Mouse (Mus musculus): Measurements from ENCODE around the gene Kidins220. TPM values are rescaled to one million over a fixed set of nuclear protein-coding genes. Genes with fewer than 3 reads are reported as not detected.

Gene Kidins220
- polyA plus RNA-seq, 1 experiment from 2014 or later, result 23.7 TPM

DNA sequence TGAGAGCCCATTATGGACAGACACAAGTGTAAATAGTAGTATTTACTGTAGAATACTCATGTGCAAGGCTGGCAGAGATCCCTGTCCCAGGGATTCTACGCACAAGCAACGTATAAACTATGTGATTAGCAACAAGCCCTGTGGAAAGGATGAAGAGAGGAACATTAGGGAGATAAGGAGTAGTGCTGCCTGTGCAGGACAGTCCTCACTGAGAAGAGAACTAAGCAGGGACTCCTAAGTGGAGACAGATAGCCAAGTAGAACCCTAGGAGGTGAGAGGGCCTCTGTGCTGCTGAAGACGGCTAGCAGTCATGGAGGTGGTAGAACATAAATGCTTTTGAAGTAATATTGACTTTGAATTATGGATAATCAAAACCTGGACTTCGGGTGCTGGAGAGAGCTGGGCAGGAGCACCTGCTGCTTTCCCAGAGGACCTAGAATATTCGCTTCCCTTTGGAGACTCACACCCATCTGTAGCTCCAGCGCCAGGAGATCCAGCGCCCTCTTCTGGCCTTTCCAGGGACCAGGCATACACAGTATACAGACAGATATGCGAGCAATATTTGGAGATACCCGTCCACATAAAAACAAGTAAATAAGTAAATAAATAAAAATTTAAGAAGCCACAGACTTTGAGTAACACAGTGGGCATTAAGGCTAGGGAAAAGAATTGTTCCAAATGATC, 50.3 kb downstream of the Kidins220 start:
- Histone ChIP-seq H3K27ac (ENCODE audit: low read depth, low read length) (no peak overlapping the region), H3K4me2 (no peak overlapping the region), H3K36me3 (ENCODE audit: control insufficient read depth, insufficient read depth, low read length) (no peaks in the 10 kb centered on the region), H3K27me3 (replicated peaks; ENCODE audit: control insufficient read depth, insufficient read depth, low read length) (no peaks in the 10 kb centered on the region), H3K4me3 (ENCODE audit: low read depth, low read length) (no peak overlapping the region), H3K9ac (ENCODE audit: low read depth, low read length) (no peak overlapping the region), H3K9me3 (ENCODE audit: control insufficient read depth, low read length) (no peaks in the 10 kb centered on the region), H3K4me1 (replicated peaks; ENCODE audit: control insufficient read depth, insufficient read depth, low read length) (no peaks in the 10 kb centered on the region)
- WGBS, result 66% methylated on average over 9 of the region's 9 CpGs
- ATAC-seq (replicated peaks; ENCODE audit: low FRiP score) (no peak), DNase-seq (ENCODE audit: low spot score) (no peak)

DNA sequence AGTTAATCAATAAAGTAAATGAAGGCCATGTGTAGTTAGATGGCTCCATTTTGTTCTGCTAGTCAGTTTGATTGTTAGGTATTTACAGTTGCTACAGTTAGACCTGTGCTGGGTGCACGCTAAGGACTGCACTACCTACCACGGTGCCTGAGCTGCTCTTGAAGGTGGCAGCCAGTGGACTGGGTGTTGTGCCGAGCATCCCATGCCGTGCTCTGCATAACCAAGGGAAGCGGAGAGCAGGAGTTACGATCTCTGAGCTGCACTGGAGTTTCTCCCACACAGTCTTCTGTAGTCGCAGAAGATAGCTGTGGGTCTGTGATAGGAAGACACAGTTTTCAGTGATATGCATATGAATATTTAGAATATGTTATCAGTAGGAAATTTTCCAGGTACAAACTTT, 51.6 kb downstream of the Kidins220 start:
- no peaks in the 10 kb centered on the region for H3K9me3 ChIP-seq (ENCODE audit: control insufficient read depth, low read length)
- no peaks in the 10 kb centered on the region for H3K36me3 ChIP-seq (ENCODE audit: control insufficient read depth, insufficient read depth, low read length)
- no peak overlapping the region for H3K4me3 ChIP-seq (ENCODE audit: low read depth, low read length)
- H3K27ac ChIP-seq (ENCODE audit: low read depth, low read length), result no peak overlapping the region
- 85% methylated on average over 7 of the region's 7 CpGs for WGBS
- DNase-seq (ENCODE audit: low spot score) (no peak), ATAC-seq (replicated peaks; ENCODE audit: low FRiP score) (no peak)
- no peaks in the 10 kb centered on the region for H3K27me3 ChIP-seq (replicated peaks; ENCODE audit: control insufficient read depth, insufficient read depth, low read length)
- H3K4me2 ChIP-seq, result no peak overlapping the region
- no peaks in the 10 kb centered on the region for H3K4me1 ChIP-seq (replicated peaks; ENCODE audit: control insufficient read depth, insufficient read depth, low read length)
- no peak overlapping the region for H3K9ac ChIP-seq (ENCODE audit: low read depth, low read length)

DNA sequence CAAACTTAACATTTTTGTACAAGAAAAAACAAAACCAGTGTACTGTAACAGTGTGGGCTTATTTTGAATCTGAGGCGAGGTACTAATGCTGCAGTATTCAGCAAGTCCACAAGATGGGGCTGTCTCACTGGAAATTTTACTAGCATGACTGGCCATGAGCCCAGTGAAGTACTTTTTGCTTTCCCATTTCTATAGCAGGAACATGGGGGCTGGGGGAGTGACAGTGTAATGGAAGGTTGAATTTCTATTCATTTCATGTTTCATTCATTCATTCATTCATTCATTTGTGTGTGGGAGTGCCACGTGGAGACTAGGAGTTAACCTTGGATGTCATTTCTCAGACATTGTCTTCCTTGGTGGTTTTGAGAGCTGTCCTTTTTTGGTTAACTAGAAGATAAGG, 52.7 kb downstream of the Kidins220 start:
- H3K4me1 ChIP-seq (replicated peaks; ENCODE audit: control insufficient read depth, insufficient read depth, low read length), result no peaks in the 10 kb centered on the region
- H3K9ac ChIP-seq (ENCODE audit: low read depth, low read length), result no peak overlapping the region
- DNase-seq (ENCODE audit: low spot score), result no peak
- no peak overlapping the region for H3K4me3 ChIP-seq (ENCODE audit: low read depth, low read length)
- H3K9me3 ChIP-seq (ENCODE audit: control insufficient read depth, low read length), result no peaks in the 10 kb centered on the region
- ATAC-seq (replicated peaks; ENCODE audit: low FRiP score), result no peak; the same call in 1 of the 2 replicates
- no peak overlapping the region for H3K4me2 ChIP-seq
- H3K27ac ChIP-seq (ENCODE audit: low read depth, low read length), result no peak overlapping the region
- no peaks in the 10 kb centered on the region for H3K36me3 ChIP-seq (ENCODE audit: control insufficient read depth, insufficient read depth, low read length)
- no peaks in the 10 kb centered on the region for H3K27me3 ChIP-seq (replicated peaks; ENCODE audit: control insufficient read depth, insufficient read depth, low read length)
- 39% methylated on average over 2 of the region's 2 CpGs for WGBS

DNA sequence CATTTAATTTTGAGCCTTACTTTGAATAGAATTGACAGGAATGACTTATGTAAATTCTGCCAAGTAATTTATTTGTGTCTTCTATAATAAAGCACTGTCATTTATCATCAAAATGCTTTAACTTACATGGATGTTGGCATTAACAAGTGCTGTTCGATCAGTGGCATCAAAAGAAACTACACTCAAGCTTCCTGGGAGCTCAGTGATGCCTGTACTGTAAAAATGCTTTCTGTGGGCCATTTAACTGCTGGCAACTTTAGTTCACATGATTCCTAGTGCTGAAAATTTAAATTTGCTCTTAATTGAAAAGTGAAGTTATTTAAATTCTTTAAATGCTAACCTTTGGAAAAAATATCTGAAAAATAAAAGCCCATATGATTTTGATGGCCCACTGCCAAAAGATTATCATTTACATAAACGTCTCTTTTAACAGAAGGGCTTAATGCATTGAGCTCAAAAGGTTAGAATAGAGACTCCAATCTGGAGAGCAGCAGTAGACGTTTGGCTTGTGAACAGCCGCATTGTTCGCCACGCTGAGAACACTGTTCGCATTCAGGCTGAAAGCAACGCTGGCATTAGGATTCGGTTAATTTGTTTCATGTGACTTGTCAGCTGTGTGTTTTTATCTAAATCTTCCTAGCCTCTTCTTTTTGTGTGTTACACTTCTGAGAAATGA, 59.1 kb downstream of the Kidins220 start:
- no peak overlapping the region for H3K9ac ChIP-seq (ENCODE audit: low read depth, low read length)
- WGBS, result 79% methylated on average over 9 of the region's 9 CpGs
- H3K27me3 ChIP-seq (replicated peaks; ENCODE audit: control insufficient read depth, insufficient read depth, low read length), result no peaks in the 10 kb centered on the region
- H3K4me1 ChIP-seq (replicated peaks; ENCODE audit: control insufficient read depth, insufficient read depth, low read length), result no peaks in the 10 kb centered on the region
- DNase-seq (ENCODE audit: low spot score) (no peak), ATAC-seq (replicated peaks; ENCODE audit: low FRiP score) (no peak)
- H3K4me3 ChIP-seq (ENCODE audit: low read depth, low read length), result no peak overlapping the region
- 0 out of 2 replicates have a peak, but pooled peaks cover 3% of the 10 kb centered on the region for H3K36me3 ChIP-seq (ENCODE audit: control insufficient read depth, insufficient read depth, low read length)
- no peak overlapping the region for H3K27ac ChIP-seq (ENCODE audit: low read depth, low read length)
- no peaks in the 10 kb centered on the region for H3K9me3 ChIP-seq (ENCODE audit: control insufficient read depth, low read length)
- no peak overlapping the region for H3K4me2 ChIP-seq

DNA sequence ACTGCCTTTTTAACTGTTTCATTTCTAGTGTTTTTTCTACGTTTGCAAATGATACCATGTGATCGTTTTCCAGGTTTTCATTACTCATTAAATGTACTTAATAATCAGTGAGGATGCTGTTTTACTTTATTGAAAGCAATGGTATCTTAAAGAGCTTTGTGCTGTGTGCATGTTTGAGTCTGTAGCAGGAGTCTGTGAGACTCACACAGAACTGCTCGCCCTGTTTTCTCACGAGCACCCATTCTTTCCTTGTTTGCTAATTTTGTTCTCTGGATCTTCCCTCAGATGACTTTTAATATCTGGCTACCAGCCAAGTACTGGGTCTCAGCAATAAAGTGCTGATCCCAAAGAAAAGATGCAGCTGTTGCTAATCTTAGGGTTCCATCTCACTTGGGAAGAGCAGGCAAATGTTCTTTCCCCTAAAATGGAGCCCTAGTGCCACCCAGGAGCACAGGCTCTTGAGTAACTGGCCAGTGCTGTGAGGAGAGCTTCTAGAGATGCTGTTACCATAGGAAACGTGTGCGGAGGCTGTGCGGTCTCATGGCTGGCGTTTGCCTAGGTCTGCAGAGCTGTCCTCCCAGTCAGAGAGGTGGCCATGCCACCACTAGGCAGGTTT, 59.7 kb downstream of the Kidins220 start:
- 82% methylated on average over 8 of the region's 8 CpGs for WGBS
- Histone ChIP-seq H3K27ac (ENCODE audit: low read depth, low read length) (no peak overlapping the region), H3K4me1 (replicated peaks; ENCODE audit: control insufficient read depth, insufficient read depth, low read length) (no peaks in the 10 kb centered on the region), H3K9me3 (ENCODE audit: control insufficient read depth, low read length) (no peaks in the 10 kb centered on the region), H3K9ac (ENCODE audit: low read depth, low read length) (no peak overlapping the region), H3K27me3 (replicated peaks; ENCODE audit: control insufficient read depth, insufficient read depth, low read length) (no peaks in the 10 kb centered on the region), H3K4me2 (no peak overlapping the region), H3K36me3 (ENCODE audit: control insufficient read depth, insufficient read depth, low read length) (0 out of 2 replicates have a peak, but pooled peaks cover 3% of the 10 kb centered on the region), H3K4me3 (ENCODE audit: low read depth, low read length) (no peak overlapping the region)
- DNase-seq (ENCODE audit: low spot score), result no peak
- ATAC-seq (replicated peaks; ENCODE audit: low FRiP score), result no peak

DNA sequence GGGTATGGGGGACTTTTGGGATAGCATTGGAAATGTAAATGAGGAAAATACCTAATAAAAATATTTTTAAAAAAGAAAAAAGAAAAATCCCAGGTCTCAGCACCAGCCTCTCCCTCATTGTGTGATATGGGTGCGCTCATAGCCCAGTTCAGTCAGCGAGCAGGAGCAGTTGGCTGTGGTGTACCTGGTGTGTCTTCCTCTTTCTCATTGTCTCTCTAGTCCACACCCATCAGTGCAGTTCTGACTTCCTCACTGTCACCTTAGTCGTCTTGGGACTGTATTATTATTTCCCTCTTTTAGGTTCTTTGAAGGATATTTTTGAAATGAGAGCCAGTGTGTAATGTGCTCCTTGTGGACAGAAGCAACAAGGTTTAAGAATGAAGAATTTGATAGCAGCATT, 61.3 kb downstream of the Kidins220 start:
- no peaks in the 10 kb centered on the region for H3K27me3 ChIP-seq (replicated peaks; ENCODE audit: control insufficient read depth, insufficient read depth, low read length)
- no peak overlapping the region for H3K9ac ChIP-seq (ENCODE audit: low read depth, low read length)
- no peaks in the 10 kb centered on the region for H3K9me3 ChIP-seq (ENCODE audit: control insufficient read depth, low read length)
- H3K4me3 ChIP-seq (ENCODE audit: low read depth, low read length), result no peak overlapping the region
- ATAC-seq (replicated peaks; ENCODE audit: low FRiP score) (no peak), DNase-seq (ENCODE audit: low spot score) (no peak)
- WGBS, result 77% methylated on average over 3 of the region's 3 CpGs
- no peak overlapping the region for H3K4me2 ChIP-seq
- 0 out of 2 replicates have a peak, but pooled peaks cover 5% of the 10 kb centered on the region for H3K36me3 ChIP-seq (ENCODE audit: control insufficient read depth, insufficient read depth, low read length)
- H3K4me1 ChIP-seq (replicated peaks; ENCODE audit: control insufficient read depth, insufficient read depth, low read length), result no peaks in the 10 kb centered on the region
- no peak overlapping the region for H3K27ac ChIP-seq (ENCODE audit: low read depth, low read length)

DNA sequence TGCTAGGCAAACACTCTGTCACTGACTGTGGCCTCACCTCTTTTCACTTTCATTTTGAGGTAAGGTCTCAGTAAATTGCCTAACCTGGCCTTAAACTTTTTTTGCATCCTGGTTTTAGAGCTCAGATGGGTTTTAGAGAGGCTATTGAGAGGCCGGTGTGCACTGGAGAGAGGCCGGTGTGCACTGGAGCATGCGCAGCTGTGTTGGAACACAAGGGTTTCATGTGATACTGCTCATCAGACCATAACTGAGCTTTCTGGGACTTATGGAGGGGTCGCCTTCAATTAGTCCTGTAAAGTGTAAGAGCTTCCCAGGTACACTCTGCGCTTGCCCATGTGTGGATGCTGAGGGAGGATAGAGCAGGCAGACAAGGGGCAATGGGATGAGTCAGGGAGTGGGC, 62.5 kb downstream of the Kidins220 start:
- Histone ChIP-seq H3K9ac (ENCODE audit: low read depth, low read length) (no peak overlapping the region), H3K4me3 (ENCODE audit: low read depth, low read length) (no peak overlapping the region), H3K27ac (ENCODE audit: low read depth, low read length) (no peak overlapping the region), H3K4me1 (replicated peaks; ENCODE audit: control insufficient read depth, insufficient read depth, low read length) (no peaks in the 10 kb centered on the region), H3K36me3 (ENCODE audit: control insufficient read depth, insufficient read depth, low read length) (0 out of 2 replicates have a peak, but pooled peaks cover 5% of the 10 kb centered on the region), H3K27me3 (replicated peaks; ENCODE audit: control insufficient read depth, insufficient read depth, low read length) (no peaks in the 10 kb centered on the region), H3K4me2 (no peak overlapping the region), H3K9me3 (ENCODE audit: control insufficient read depth, low read length) (no peaks in the 10 kb centered on the region)
- WGBS, result 94% methylated on average over 5 of the region's 5 CpGs
- no peak for DNase-seq (ENCODE audit: low spot score)
- no peak for ATAC-seq (replicated peaks; ENCODE audit: low FRiP score)

DNA sequence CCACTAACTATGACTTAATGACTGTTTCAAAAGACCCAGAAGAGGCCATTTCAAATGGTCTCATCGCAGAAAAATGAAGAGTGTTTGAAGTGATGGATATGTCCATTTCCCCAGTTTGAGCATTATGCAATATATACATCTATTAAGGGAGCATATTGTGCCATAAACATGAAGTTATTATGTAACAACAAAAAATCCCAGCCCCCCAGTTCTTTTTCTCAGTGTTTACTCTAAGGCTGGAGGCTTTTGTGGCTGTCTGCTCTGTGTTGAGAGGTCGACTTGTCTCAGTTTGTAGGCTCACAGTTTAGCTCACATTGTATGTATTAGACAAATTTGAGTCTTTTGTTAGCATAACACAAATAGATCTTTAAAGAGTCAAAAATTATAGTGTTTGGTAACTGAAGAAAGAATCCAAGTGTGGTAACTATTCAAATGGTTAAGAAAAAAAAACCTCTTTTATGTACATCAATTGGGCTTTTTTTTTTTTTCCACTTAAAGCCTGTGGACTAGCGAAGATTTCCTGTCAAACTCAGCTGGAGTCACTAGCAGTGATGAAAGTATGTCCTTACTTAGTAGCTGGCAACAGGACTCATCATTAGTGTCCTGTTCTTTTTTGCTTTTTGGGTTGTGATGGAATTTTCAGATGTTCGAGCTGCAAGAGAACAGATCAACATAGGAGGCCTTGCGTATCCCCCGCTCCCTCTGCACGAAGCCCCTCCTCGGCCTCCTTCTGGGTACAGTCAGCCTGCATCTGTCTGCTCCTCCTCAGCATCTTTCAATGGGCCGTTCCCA, 63.2 kb downstream of the Kidins220 start:
- DNase-seq (ENCODE audit: low spot score), result no peak
- Histone ChIP-seq H3K4me1 (replicated peaks; ENCODE audit: control insufficient read depth, insufficient read depth, low read length) (no peaks in the 10 kb centered on the region), H3K27ac (ENCODE audit: low read depth, low read length) (no peak overlapping the region), H3K4me2 (no peak overlapping the region), H3K9me3 (ENCODE audit: control insufficient read depth, low read length) (no peaks in the 10 kb centered on the region), H3K27me3 (replicated peaks; ENCODE audit: control insufficient read depth, insufficient read depth, low read length) (no peaks in the 10 kb centered on the region), H3K36me3 (ENCODE audit: control insufficient read depth, insufficient read depth, low read length) (0 out of 2 replicates have a peak, but pooled peaks cover 5% of the 10 kb centered on the region), H3K4me3 (ENCODE audit: low read depth, low read length) (no peak overlapping the region), H3K9ac (ENCODE audit: low read depth, low read length) (no peak overlapping the region)
- WGBS, result 88% methylated on average over 9 of the region's 9 CpGs
- no peak for ATAC-seq (replicated peaks; ENCODE audit: low FRiP score)

All from liver, embryonic 11.5 days (tissue).